In the genomic region with DNA sequence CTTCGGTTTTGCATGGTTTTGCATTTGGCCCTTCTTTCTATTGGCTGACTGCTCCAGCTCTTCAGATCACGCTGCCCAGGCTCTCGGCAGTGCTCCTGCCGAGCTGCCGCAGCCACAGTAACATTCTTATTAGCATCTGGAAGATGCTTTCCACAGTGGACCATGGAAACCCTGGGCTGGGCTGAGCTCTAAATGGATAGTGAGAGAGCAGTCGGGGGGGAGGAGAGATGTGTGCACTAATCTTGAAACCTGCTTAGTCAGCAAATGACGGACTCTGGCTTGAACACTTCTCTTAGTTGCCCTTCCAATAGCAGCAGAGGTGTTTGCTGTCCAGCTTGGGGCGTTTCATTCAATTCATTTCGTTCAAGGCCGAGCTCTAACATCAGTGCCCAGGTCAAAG, we compare ENCODE assay signal across 13 mouse cellular contexts. TPM values are rescaled to one million over a fixed set of nuclear protein-coding genes. Genes with fewer than 3 reads are reported as not detected.
DNase-seq lines count a peak whose midpoint lies in the region; ATAC-seq and TF ChIP-seq lines count a peak whose summit lies in the region.
"Had no signal": no experiment of that assay in that cellular context is flagged by ENCODE, and none has a peak within 500 bp of the region (broad histone marks: within the 10 kb centered on the region; RNA-seq: fewer than 3 reads in every experiment).

No protein-coding gene starts in this region.

- dilution Hi-C loops in CH12.LX (cut with MboI; ENCODE audit: extremely low pct_ligation_motif_present, extremely low pct_unique_long_range_greater_than_20kb, low sequenced_read_pairs) = no loop called here

- no peaks in the 10 kb centered on the region for H3K27me3 ChIP-seq in heart, embryonic 11.5 days (ENCODE audit: control insufficient read depth, insufficient read depth, low read length)
- H3K27me3 ChIP-seq in CH12.LX (replicated peaks) = peaks cover 2% of the 10 kb centered on the region
- H3K27me3 ChIP-seq in liver, embryonic 13.5 days = no peaks in the 10 kb centered on the region
- H3K27me3 ChIP-seq: limb, embryonic 12.5 days had no signal

- in situ Hi-C loops in CH12.LX (cut with MboI; ENCODE audit: low pct_ligation_motif_present, low pct_unique_long_range_greater_than_20kb, low sequenced_read_pairs) = no loop called here

- no peaks in the 10 kb centered on the region for H3K36me3 ChIP-seq in heart, embryonic 11.5 days (ENCODE audit: control insufficient read depth, insufficient read depth, low read length)
- H3K36me3 ChIP-seq in CH12.LX (replicated peaks in 1 of 2; ENCODE audit: control insufficient read depth in 1 of 2, insufficient read depth in 1 of 2, low read length in 1 of 2) = no peaks in the 10 kb centered on the region
- H3K36me3 ChIP-seq in liver, embryonic 13.5 days = no peaks in the 10 kb centered on the region
- H3K36me3 ChIP-seq: limb, embryonic 12.5 days had no signal

- no peak for TF ChIP-seq RAD21 in CH12.LX (IDR thresholded peaks at IDR 0.05; ENCODE audit: low read depth, low read length)

- H3K9ac ChIP-seq in heart, embryonic 11.5 days (ENCODE audit: low read depth, low read length) = no peak overlapping the region
- H3K9ac ChIP-seq in CH12.LX (ENCODE audit: insufficient read depth, low read depth) = no peak overlapping the region
- H3K9ac ChIP-seq in liver, embryonic 13.5 days = no peak overlapping the region
- H3K9ac ChIP-seq: limb, embryonic 12.5 days had no signal

- no peak overlapping the region for H3K27ac ChIP-seq in heart, embryonic 11.5 days (ENCODE audit: low read depth, low read length)
- H3K27ac ChIP-seq in CH12.LX (ENCODE audit: insufficient read depth, low read depth) = no peak overlapping the region
- H3K27ac ChIP-seq in liver, embryonic 13.5 days = no peak overlapping the region
- H3K27ac ChIP-seq: limb, embryonic 12.5 days had no signal

- 48% methylated on average over 10 of the region's 10 CpGs for WGBS in heart, embryonic 11.5 days (ENCODE audit: insufficient replicate concordance)
- WGBS in liver, embryonic 13.5 days (ENCODE audit: insufficient replicate concordance) = 68% methylated on average over 10 of the region's 10 CpGs

- no peak for TF ChIP-seq CTCF in CH12.LX (conservative IDR thresholded peaks at IDR 0.05 in 1 of 2, IDR thresholded peaks at IDR 0.05 in 1 of 2; ENCODE audit: low read depth in 2 of 2, low read length in 2 of 2)

- H3K4me2 ChIP-seq in heart, embryonic 11.5 days = peak overlapping the region; percentile 38
- H3K4me2 ChIP-seq in CH12.LX (ENCODE audit: insufficient read depth, low read depth, poor library complexity, severe bottlenecking) = peak overlapping the region; percentile 98
- H3K4me2 ChIP-seq in liver, embryonic 13.5 days = peak overlapping the region; percentile 13
- H3K4me2 ChIP-seq: limb, embryonic 12.5 days had no signal

- H3K4me1 ChIP-seq in heart, embryonic 11.5 days (ENCODE audit: control insufficient read depth, insufficient read depth, low read length) = 0 out of 2 replicates have a peak, but pooled peaks cover 4% of the 10 kb centered on the region
- H3K4me1 ChIP-seq in CH12.LX (ENCODE audit: control insufficient read depth in 1 of 2, insufficient read depth in 2 of 2) = peaks cover 4 to 11% of the 10 kb centered on the region in 2 experiments
- H3K4me1 ChIP-seq in liver, embryonic 13.5 days (replicated peaks) = peaks cover 32% of the 10 kb centered on the region
- H3K4me1 ChIP-seq: limb, embryonic 12.5 days had no signal

- no peak for TF ChIP-seq EP300 in CH12.LX (IDR thresholded peaks at IDR 0.05; ENCODE audit: low read length)

- H3K9me3 ChIP-seq in heart, embryonic 11.5 days (replicated peaks; ENCODE audit: control insufficient read depth, low read length) = no peaks in the 10 kb centered on the region
- H3K9me3 ChIP-seq in CH12.LX (replicated peaks; ENCODE audit: low read length) = peaks cover 3% of the 10 kb centered on the region
- H3K9me3 ChIP-seq in liver, embryonic 13.5 days (replicated peaks) = no peaks in the 10 kb centered on the region
- H3K9me3 ChIP-seq: limb, embryonic 12.5 days had no signal

- no peak for ATAC-seq in heart, embryonic 11.5 days (replicated peaks; ENCODE audit: insufficient number of reproducible peaks, low FRiP score, low TSS enrichment)
- ATAC-seq in liver, embryonic 13.5 days (ENCODE audit: low read depth) = no peak

- no peak overlapping the region for H3K4me3 ChIP-seq in heart, embryonic 11.5 days (ENCODE audit: low read depth, low read length)
- peak overlapping the region in 1 of 3 experiments; percentile 5 for H3K4me3 ChIP-seq in CH12.LX (replicated peaks in 1 of 3; ENCODE audit: low read depth in 2 of 3, low read length in 2 of 3, poor library complexity in 1 of 3)
- H3K4me3 ChIP-seq in liver, embryonic 13.5 days (replicated peaks) = no peak overlapping the region
- H3K4me3 ChIP-seq: limb, embryonic 12.5 days; myocyte had no signal

- DNase-seq in heart, adult 8-10 months (ENCODE audit: low spot score) = no peak
- DNase-seq in CH12.LX (ENCODE audit: extremely low read depth) (peak; percentile 12), adipocyte (ENCODE audit: low spot score) (no peak)
- DNase-seq in embryo, embryonic 11 days = peak; percentile 38
- no peak for DNase-seq in liver, embryonic 13.5 days
- no peak for DNase-seq in urinary bladder, adult 18-20 months (ENCODE audit: low spot score in 2 of 2)
- DNase-seq in frontal cortex, postnatal 36 days (ENCODE audit: low spot score in 2 of 2) = no peak
- DNase-seq: adrenal gland, postnatal 10 days; kidney, adult 8-10 months; spleen, adult 18-20 months had no signal

- no peak for TF ChIP-seq POLR2A in CH12.LX (IDR thresholded peaks at IDR 0.05; ENCODE audit: low read depth, low read length)

- H3K79me2 ChIP-seq in CH12.LX (replicated peaks; ENCODE audit: control insufficient read depth, extremely low read depth, insufficient read depth, poor library complexity, severe bottlenecking) = no peaks in the 10 kb centered on the region

TF ChIP-seq in CH12.LX, 34 proteins besides CTCF, POLR2A, EP300 and RAD21:
- TF ChIP-seq MEF2A (IDR thresholded peaks at IDR 0.05; ENCODE audit: borderline replicate concordance, low read depth, low read length) (no peak), KAT2A (IDR thresholded peaks at IDR 0.05; ENCODE audit: insufficient replicate concordance, low read length) (no peak), ZKSCAN1 (IDR thresholded peaks at IDR 0.05; ENCODE audit: borderline replicate concordance, low read depth, low read length) (no peak), IRF4 (IDR thresholded peaks at IDR 0.05; ENCODE audit: low read depth, low read length) (peak; percentile 58; the same call in 1 of the 2 replicates), MAFK (IDR thresholded peaks at IDR 0.05; ENCODE audit: insufficient replicate concordance, low read length) (peak; percentile 100)

RNA-seq across cellular contexts. Expression of gene Picalm, which starts 30.8 kb away (rescaled TPM):
- polyA plus RNA-seq in heart, embryonic 11.5 days (2014; fragmentation: Nextera tagmentation; extraction: Ambion mirVana) = 36.1 and 43.7 TPM in 2 replicates
- 100 to 1,000 TPM in 2 of 4 experiments, 10 to 100 TPM in 2; 88.7 to 106 (median 101) TPM for total RNA-seq in heart, adult 8-10 months (2022)
- total RNA-seq in CH12.LX (2012; rRNA removed) = 26.1 and 27.6 TPM in 2 replicates
- total RNA-seq in CH12.LX (2014; rRNA removed) = 94.3 and 101 TPM in 2 replicates
- polyA plus RNA-seq in CH12.LX (2012; ENCODE audit: insufficient read length, low read depth) = 53.2 and 53.4 TPM in 2 replicates
- 51.1 and 58.4 TPM in 2 replicates for polyA plus RNA-seq in liver, embryonic 13.5 days (2015; fragmentation: Nextera tagmentation; extraction: Ambion mirVana)

Comparison
In these comparisons a context has a peak if more than half of its experiments do, and no peak if none do; other contexts are left out.
1. H3K4me2 ChIP-seq: peak in every context shown above with its lines; median percentile 98 in CH12.LX; 38 in heart, embryonic 11.5 days; 13 in liver, embryonic 13.5 days.
2. DNase-seq: peak in CH12.LX (single experiment) and embryo, embryonic 11 days (single experiment); none in heart, adult 8-10 months (single experiment), liver, embryonic 13.5 days (single experiment), adipocyte (single experiment), urinary bladder, adult 18-20 months (0 of 2) and frontal cortex, postnatal 36 days (0 of 2).